Mouse (Mus musculus) kidney, postnatal 4 days (tissue): ENCODE measurements around the gene Slc38a5.

Experiments
- DNase-seq, 2 experiments: peaks; one replicate each; pipeline ENCODE4 v3.0.0; 2021; ENCODE audit warnings: mixed read lengths in 2 of 2

Slc38a5 gene

GRCm38 (mm10) chrX:8327124-8327523 is 56.2 kb downstream of the Slc38a5 start, which contains the start of gene Ssxb10:
Gene Ssxb10, plus strand, starts transcription at chrX:8327424.
- DNase-seq = no peak
